Mouse (Mus musculus) liver, postnatal 0 days (tissue): ENCODE data around the gene Bmp7.

Experiments used
- CTCF ChIP-seq: sonication (generic); IDR thresholded peaks from 2 replicates; pipeline ENCODE4 v1.5.1; 2016; ENCODE audit warnings: antibody characterized with exemption, low read depth
- EP300 ChIP-seq: IDR thresholded peaks from 2 replicates; pipeline ENCODE4 v1.6.1; 2016; ENCODE audit warnings: antibody characterized with exemption, low read depth, mild to moderate bottlenecking

DNA sequence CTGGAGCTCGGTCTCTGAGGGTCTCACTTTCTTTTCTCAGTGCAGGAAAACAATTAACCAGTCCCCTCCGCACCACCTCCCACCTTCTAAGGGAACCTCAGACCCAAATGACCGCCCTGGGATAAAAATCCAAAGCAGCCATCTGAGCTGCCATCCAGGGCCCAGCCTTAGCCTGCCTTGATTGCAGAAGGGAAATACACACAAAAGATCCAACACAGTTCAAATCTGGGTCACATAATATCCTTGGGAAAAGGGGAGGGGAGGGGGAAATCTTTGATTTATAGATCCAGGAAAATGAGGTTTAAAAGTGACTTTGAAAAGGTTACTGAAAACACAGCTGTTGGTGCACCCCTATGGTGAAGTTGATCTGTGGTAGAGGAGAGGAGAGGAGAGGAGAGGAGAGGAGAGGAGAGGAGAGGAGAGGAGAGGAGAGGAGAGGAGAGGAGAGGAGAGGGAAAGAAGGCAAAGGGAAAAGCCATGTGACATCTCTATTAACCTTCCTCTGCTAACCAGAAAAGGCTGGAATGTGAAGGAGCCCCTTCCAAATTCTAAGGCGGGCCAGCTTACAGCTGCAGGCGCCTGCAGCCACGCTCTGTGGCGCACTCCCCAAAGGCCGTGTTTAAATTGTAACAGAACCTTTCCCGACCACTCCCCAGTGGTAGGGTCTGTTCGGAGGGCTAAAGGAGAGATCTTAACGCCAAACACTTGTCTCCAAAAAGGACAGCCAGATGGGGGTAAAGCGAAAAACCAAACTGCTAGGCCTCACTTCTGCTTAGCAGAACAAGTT, 4.2 kb downstream of the Bmp7 start:
- TF ChIP-seq CTCF = no peak
- no peak for TF ChIP-seq EP300
